In genomic region chr19:28165901-28166361, GRCm38 (mm10) we compare ENCODE assay signal across 8 mouse cellular contexts.
DNase-seq lines count a peak whose midpoint lies in the region; ATAC-seq and TF ChIP-seq lines count a peak whose summit lies in the region.

No protein-coding gene starts in this region.

- peak; percentile 67 for TF ChIP-seq CTCF in liver, postnatal 0 days (IDR thresholded peaks at IDR 0.05; ENCODE audit: low read depth)

- no peak overlapping the region for H3K9ac ChIP-seq in forebrain, embryonic 15.5 days (replicated peaks)
- no peak overlapping the region for H3K9ac ChIP-seq in liver, postnatal 0 days (replicated peaks)

- no peak overlapping the region for H3K27ac ChIP-seq in forebrain, embryonic 15.5 days (replicated peaks)
- no peak overlapping the region for H3K27ac ChIP-seq in liver, postnatal 0 days (ENCODE audit: low read depth)

- H3K4me1 ChIP-seq in forebrain, embryonic 15.5 days, result peaks cover 6% of the 10 kb centered on the region; the same call in 1 of the 2 replicates
- no peaks in the 10 kb centered on the region for H3K4me1 ChIP-seq in liver, postnatal 0 days (ENCODE audit: insufficient read depth)

- no peaks in the 10 kb centered on the region for H3K9me3 ChIP-seq in forebrain, embryonic 15.5 days
- no peaks in the 10 kb centered on the region for H3K9me3 ChIP-seq in liver, postnatal 0 days (ENCODE audit: low read length)

- H3K4me2 ChIP-seq in forebrain, embryonic 15.5 days (replicated peaks), result peak overlapping the region; percentile 10; the same call in 1 of the 2 replicates
- no peak overlapping the region for H3K4me2 ChIP-seq in liver, postnatal 0 days (ENCODE audit: low read depth, low read length)

- peak; percentile 73 for DNase-seq in ES-CJ7 (ENCODE audit: low read depth, low spot score)
- DNase-seq in cerebellum, adult 11-12 months, result peak; percentile 27
- peak; percentile 61 to 62 for DNase-seq in heart, postnatal 36 days
- peak; percentile 68 for DNase-seq in layer of hippocampus, adult 11-12 months (ENCODE audit: low spot score)
- peak; percentile 50 for DNase-seq in liver, postnatal 0 days
- peak; percentile 46 for DNase-seq in ovary, postnatal 10 days (ENCODE audit: low spot score)

- no peak for TF ChIP-seq EP300 in liver, postnatal 0 days (IDR thresholded peaks at IDR 0.05; ENCODE audit: low read depth)

- H3K36me3 ChIP-seq in forebrain, embryonic 15.5 days, result no peaks in the 10 kb centered on the region
- H3K36me3 ChIP-seq in liver, postnatal 0 days (replicated peaks; ENCODE audit: insufficient read depth, low read length), result no peaks in the 10 kb centered on the region

- no peaks in the 10 kb centered on the region for H3K27me3 ChIP-seq in forebrain, embryonic 15.5 days
- no peaks in the 10 kb centered on the region for H3K27me3 ChIP-seq in liver, postnatal 0 days (ENCODE audit: insufficient read depth, low read length)

- intact Hi-C loops in heart, postnatal 36 days (cut with DNase I), result loop anchor here (1.0 to 10.0 kb wide), 4 partner anchors 369 to 593 kb away; no protein-coding TSS in a partner anchor

- H3K4me3 ChIP-seq in forebrain, embryonic 15.5 days, result 0 out of 2 replicates have a peak overlapping the region, but pooled peaks have one; percentile 10
- no peak overlapping the region for H3K4me3 ChIP-seq in liver, postnatal 0 days (ENCODE audit: low read depth, low read length)

- 41% methylated on average over 15 of the region's 15 CpGs for WGBS in forebrain, embryonic 15.5 days
- WGBS in liver, postnatal 0 days (ENCODE audit: insufficient replicate concordance), result 51% methylated on average over 15 of the region's 15 CpGs

- peak; percentile 92 for ATAC-seq in forebrain, embryonic 15.5 days (replicated peaks)
- ATAC-seq in liver, postnatal 0 days, result peak; percentile 50; the same call in 1 of the 2 replicates
- no peak for ATAC-seq in megakaryocyte-erythroid progenitor cell, adult 5-6 weeks (replicated peaks; ENCODE audit: low FRiP score, low TSS enrichment, poor library complexity, severe bottlenecking)
